Mouse (Mus musculus) CH12.LX (cell line): ENCODE data around the gene Ppfia2. TPM values are rescaled to one million over a fixed set of nuclear protein-coding genes. Genes with fewer than 3 reads are reported as not detected.

Experiments used
- DNase-seq: peaks from one replicate; pipeline ENCODE4 v3.0.0-alpha.2; 2013; ENCODE audit errors: extremely low read depth
- H3K27ac ChIP-seq: 2 replicates; pipeline ENCODE4 v1.5.1; 2012; ENCODE audit warnings: low read depth, mild to moderate bottlenecking, control low read depth, moderate library complexity; ENCODE audit not compliant: insufficient read depth
- H3K27me3 ChIP-seq: replicated peaks from 2 replicates; pipeline ENCODE3; 2012; ENCODE audit warnings: inconsistent platforms
- H3K36me3 ChIP-seq, 2 experiments: replicated peaks in 1 of 2; 2 replicates each; pipeline versions ENCODE3 to v1.6.1; 2012; ENCODE audit warnings: inconsistent platforms in 1 of 2, low read length in 1 of 2, mild to moderate bottlenecking in 1 of 2, mixed read lengths in 1 of 2, moderate library complexity in 1 of 2; ENCODE audit not compliant: control insufficient read depth in 1 of 2, insufficient read depth in 1 of 2
- H3K4me1 ChIP-seq, 2 experiments: 2 replicates each; pipeline ENCODE4 v1.6.1; 2012; ENCODE audit warnings: inconsistent platforms in 1 of 2, moderate library complexity in 1 of 2; ENCODE audit not compliant: insufficient read depth in 2 of 2, control insufficient read depth in 1 of 2
- H3K4me2 ChIP-seq: 2 replicates; pipeline ENCODE4 v1.6.1; 2012; ENCODE audit warnings: low read depth, mild to moderate bottlenecking, control low read depth; ENCODE audit not compliant: poor library complexity, insufficient read depth, severe bottlenecking
- H3K4me3 ChIP-seq, 3 experiments: fragments of 150-350 bp in 1 of 3; sonication (generic) in 1 of 3; replicated peaks in 1 of 3; 2 replicates each; pipeline versions ENCODE3 to v1.5.1; 2011 to 2012; ENCODE audit warnings: low read depth in 2 of 3, low read length in 2 of 3, mild to moderate bottlenecking in 2 of 3, moderate library complexity in 2 of 3, control low read depth in 1 of 3, improper control_type of control experiment in 1 of 3, inconsistent platforms in 1 of 3, mixed read lengths in 1 of 3; ENCODE audit not compliant: poor library complexity in 1 of 3
- H3K79me2 ChIP-seq: replicated peaks from 2 replicates; pipeline ENCODE4 v1.6.1; 2012; ENCODE audit warnings: mild to moderate bottlenecking, moderate library complexity; ENCODE audit not compliant: control insufficient read depth, poor library complexity, insufficient read depth, severe bottlenecking; ENCODE audit errors: extremely low read depth
- H3K9ac ChIP-seq: 2 replicates; pipeline ENCODE4 v1.6.1; 2012; ENCODE audit warnings: low read depth, mild to moderate bottlenecking, control low read depth, moderate library complexity; ENCODE audit not compliant: insufficient read depth
- H3K9me3 ChIP-seq: replicated peaks from 2 replicates; pipeline ENCODE3; 2012; ENCODE audit warnings: low read length, inconsistent platforms, mixed read lengths
- CHD2 ChIP-seq: IDR thresholded peaks from 2 replicates; pipeline ENCODE4 v1.6.1; 2011; ENCODE audit warnings: low read length, improper control_type of control experiment
- E2F4 ChIP-seq: IDR thresholded peaks from 2 replicates; pipeline ENCODE4 v1.6.1; 2011; ENCODE audit warnings: low read depth, low read length, improper control_type of control experiment; ENCODE audit not compliant: insufficient replicate concordance
- ELF1 ChIP-seq: IDR thresholded peaks from 2 replicates; pipeline ENCODE4 v1.6.1; 2014; ENCODE audit warnings: low read depth, mild to moderate bottlenecking, inconsistent platforms, low read length, improper control_type of control experiment
- HCFC1 ChIP-seq: IDR thresholded peaks from 2 replicates; pipeline ENCODE4 v1.6.1; 2012; ENCODE audit warnings: low read depth, mild to moderate bottlenecking, inconsistent platforms, low read length, improper control_type of control experiment
- IRF4 ChIP-seq: IDR thresholded peaks from 2 replicates; pipeline ENCODE4 v1.6.1; 2014; ENCODE audit warnings: low read depth, mild to moderate bottlenecking, inconsistent platforms, low read length, improper control_type of control experiment
- MAX ChIP-seq: IDR thresholded peaks from 2 replicates; pipeline ENCODE4 v1.6.1; 2011; ENCODE audit warnings: low read length, improper control_type of control experiment
- NRF1 ChIP-seq: IDR thresholded peaks from 2 replicates; pipeline ENCODE4 v1.6.1; 2014; ENCODE audit warnings: low read depth, mild to moderate bottlenecking, inconsistent platforms, low read length, improper control_type of control experiment, moderate library complexity
- POLR2AphosphoS2 ChIP-seq: IDR thresholded peaks from 2 replicates; pipeline ENCODE4 v1.6.1; 2011; ENCODE audit warnings: low read depth, low read length, improper control_type of control experiment
- SMC3 ChIP-seq: IDR thresholded peaks from 2 replicates; pipeline ENCODE4 v1.6.1; 2011; ENCODE audit warnings: low read depth, low read length, improper control_type of control experiment
- TCF12 ChIP-seq: IDR thresholded peaks from 2 replicates; pipeline ENCODE4 v1.6.1; 2014; ENCODE audit warnings: low read depth, mild to moderate bottlenecking, inconsistent platforms, low read length, improper control_type of control experiment
- USF1 ChIP-seq: IDR thresholded peaks from 2 replicates; pipeline ENCODE4 v1.6.1; 2014; ENCODE audit warnings: low read depth, mild to moderate bottlenecking, inconsistent platforms, low read length, improper control_type of control experiment
- USF2 ChIP-seq: conservative IDR thresholded peaks from 2 replicates; pipeline ENCODE4 v1.6.1; 2011; ENCODE audit warnings: low read depth, low read length, improper control_type of control experiment
- ZC3H11A ChIP-seq: IDR thresholded peaks from 2 replicates; pipeline ENCODE4 v1.6.1; 2012; ENCODE audit warnings: low read depth, mild to moderate bottlenecking, inconsistent platforms, low read length, improper control_type of control experiment
- ZMIZ1 ChIP-seq: IDR thresholded peaks from 2 replicates; pipeline ENCODE4 v1.6.1; 2012; ENCODE audit warnings: low read depth, mild to moderate bottlenecking, inconsistent platforms, low read length, improper control_type of control experiment
- ZNF384 ChIP-seq: IDR thresholded peaks from 2 replicates; pipeline ENCODE4 v1.6.1; 2012; ENCODE audit warnings: low read depth, low read length, improper control_type of control experiment, inconsistent platforms
- dilution Hi-C: fragments of 300-500 bp; cut with MboI; formaldehyde crosslinking; loops from 2 replicates; pipeline ENCODE4 v1.14.3; 2020; ENCODE audit warnings: low sequenced_read_pairs; ENCODE audit not compliant: extremely low pct_unique_long_range_greater_than_20kb, extremely low pct_ligation_motif_present
- in situ Hi-C: fragments of 300-500 bp; cut with MboI; formaldehyde crosslinking; loops from 3 replicates; pipeline ENCODE4 v1.14.3; 2019; ENCODE audit warnings: low sequenced_read_pairs, low pct_ligation_motif_present, low pct_unique_long_range_greater_than_20kb, mixed read lengths
- polyA plus RNA-seq: library from polyadenylated mRNA; unstranded; fragments of >175 nt; gene quantifications from 2 replicates; pipeline ENCODE4 v1.2.1, GENCODE M21; 2012; ENCODE audit warnings: low read depth; ENCODE audit not compliant: insufficient read length
- total RNA-seq, 2 experiments: library from RNA; depleted of rRNA; stranded (reverse); fragments of 300-350 nt in 1 of 2; fragments of >200 nt in 1 of 2; gene quantifications; 2 replicates each; pipeline ENCODE4 v1.2.3; 2012 to 2014

The Ppfia2 gene
- total and polyA plus RNA-seq, 3 experiments = not detected

- TF ChIP-seq E2F4 (no peak), POLR2AphosphoS2 (no peak)
- TF ChIP-seq, all 38 proteins: peak for 0
- Histone ChIP-seq H3K27me3 (no peaks in the 10 kb centered on the region), H3K4me2 (no peak overlapping the region), H3K36me3 (no peaks in the 10 kb centered on the region), H3K9ac (no peak overlapping the region), H3K27ac (no peak overlapping the region), H3K9me3 (peaks cover 36% of the 10 kb centered on the region), H3K4me3 (no peak overlapping the region), H3K79me2 (no peaks in the 10 kb centered on the region), H3K4me1 (no peaks in the 10 kb centered on the region)
- in situ Hi-C loops = no loop called here
- DNase-seq = no peak
- dilution Hi-C loops = no loop called here
These were observed 1.0 kb upstream of the Ppfia2 start for GRCm38 (mm10) chr10:106468956-106469721.

- H3K27me3 ChIP-seq = no peaks in the 10 kb centered on the region
- in situ Hi-C loops (no loop called here), dilution Hi-C loops (no loop called here)
- H3K9me3 ChIP-seq = peaks cover 38% of the 10 kb centered on the region
- no peak for DNase-seq
- no peak overlapping the region for H3K4me2 ChIP-seq
- H3K4me3 ChIP-seq = no peak overlapping the region
- no peak overlapping the region for H3K27ac ChIP-seq
- H3K4me1 ChIP-seq = no peaks in the 10 kb centered on the region
- H3K79me2 ChIP-seq = no peaks in the 10 kb centered on the region
- no peak overlapping the region for H3K9ac ChIP-seq
- TF ChIP-seq USF1 = no peak
- no peak for TF ChIP-seq CHD2
- TF ChIP-seq MAX = no peak
- no peak for TF ChIP-seq ZC3H11A
- TF ChIP-seq ELF1 = no peak
- TF ChIP-seq IRF4 = no peak
- TF ChIP-seq ZNF384 = no peak
- H3K36me3 ChIP-seq = no peaks in the 10 kb centered on the region
These were observed 530 bp downstream of the Ppfia2 start for GRCm38 (mm10) chr10:106470533-106471205.

- Histone ChIP-seq H3K4me1 (no peaks in the 10 kb centered on the region), H3K27me3 (no peaks in the 10 kb centered on the region), H3K79me2 (no peaks in the 10 kb centered on the region), H3K27ac (no peak overlapping the region), H3K4me3 (no peak overlapping the region), H3K4me2 (no peak overlapping the region), H3K9ac (no peak overlapping the region), H3K9me3 (peaks cover 28% of the 10 kb centered on the region), H3K36me3 (no peaks in the 10 kb centered on the region)
- no peak for TF ChIP-seq SMC3
- no peak for TF ChIP-seq USF2
- no peak for TF ChIP-seq TCF12
- no peak for TF ChIP-seq NRF1
- TF ChIP-seq HCFC1 = no peak
- no peak for TF ChIP-seq ZMIZ1
- no peak for TF ChIP-seq ZC3H11A
- dilution Hi-C loops = no loop called here
- no peak for DNase-seq
- in situ Hi-C loops = no loop called here
These were observed 39.4 kb downstream of the Ppfia2 start for GRCm38 (mm10) chr10:106509281-106510165.
